Mouse (Mus musculus) R1 (cell line): Measurements from ENCODE around the gene Gm4737.
"Not testable (repeated sequence)": the region's sequence is repeated elsewhere in the genome, so short reads cannot be mapped to it uniquely, and the experiment has no call there.

Source experiments
- DNase-seq: peaks from one replicate; pipeline ENCODE4 v3.0.0-alpha.2; 2018; ENCODE audit warnings: low read depth, low spot score

Gene Gm4737

GRCm38 (mm10) chr16:46154832-46155231, at the start of gene Gm4737:
TSS of gene Gm4737 (minus strand) at chr16:46155077.
- DNase-seq, result not testable (repeated sequence)

- DNase-seq, result no peak
Measured at GRCm38 (mm10) chr16:46195792-46196191, 40.9 kb upstream of the Gm4737 start.

GRCm38 (mm10) chr16:46183096-46183495, 28.2 kb upstream of the Gm4737 start:
- DNase-seq, result peak; percentile 91

- no peak for DNase-seq
Measured at GRCm38 (mm10) chr16:46178121-46178801, 23.4 kb upstream of the Gm4737 start.

- no peak for DNase-seq
Measured at GRCm38 (mm10) chr16:46173039-46173438, 18.2 kb upstream of the Gm4737 start.

GRCm38 (mm10) chr16:46166971-46167370, 12.1 kb upstream of the Gm4737 start:
- no peak for DNase-seq

GRCm38 (mm10) chr16:46165305-46165704, 10.4 kb upstream of the Gm4737 start:
- no peak for DNase-seq

- DNase-seq, result peak; percentile 35
Measured at GRCm38 (mm10) chr16:46151141-46151540, 3.7 kb downstream of the Gm4737 start.

- DNase-seq, result no peak
Measured at GRCm38 (mm10) chr16:46148661-46149341, 6.1 kb downstream of the Gm4737 start.

- no peak for DNase-seq
Measured at GRCm38 (mm10) chr16:46146962-46147361, 7.9 kb downstream of the Gm4737 start.

- DNase-seq, result peak; percentile 48
Measured at GRCm38 (mm10) chr16:46122238-46122637, 32.6 kb downstream of the Gm4737 start.

- DNase-seq, result no peak
Measured at GRCm38 (mm10) chr16:46121420-46121819, 33.5 kb downstream of the Gm4737 start.

GRCm38 (mm10) chr16:46120607-46121006, 34.3 kb downstream of the Gm4737 start:
- DNase-seq, result peak; percentile 17

GRCm38 (mm10) chr16:46120020-46120419, 34.9 kb downstream of the Gm4737 start, which contains the start of gene Cd96:
TSS of gene Cd96 (minus strand) at chr16:46120251.
- peak; percentile 15 for DNase-seq

- no peak for DNase-seq
Measured at GRCm38 (mm10) chr16:46117645-46118044, 37.2 kb downstream of the Gm4737 start.

- DNase-seq, result no peak
Measured at GRCm38 (mm10) chr16:46114727-46115126, 40.1 kb downstream of the Gm4737 start.

GRCm38 (mm10) chr16:46109536-46109935, 45.3 kb downstream of the Gm4737 start:
- no peak for DNase-seq

GRCm38 (mm10) chr16:46107431-46107830, 47.4 kb downstream of the Gm4737 start:
- no peak for DNase-seq

- no peak for DNase-seq
Measured at GRCm38 (mm10) chr16:46104491-46104890, 50.4 kb downstream of the Gm4737 start.
